Mouse (Mus musculus): ENCODE data around the gene Arl16. TPM values are rescaled to one million over a fixed set of nuclear protein-coding genes. Genes with fewer than 3 reads are reported as not detected.

The Arl16 gene
- polyA plus RNA-seq, 1 experiment from 2014 or later, result 46.5 TPM

DNA sequence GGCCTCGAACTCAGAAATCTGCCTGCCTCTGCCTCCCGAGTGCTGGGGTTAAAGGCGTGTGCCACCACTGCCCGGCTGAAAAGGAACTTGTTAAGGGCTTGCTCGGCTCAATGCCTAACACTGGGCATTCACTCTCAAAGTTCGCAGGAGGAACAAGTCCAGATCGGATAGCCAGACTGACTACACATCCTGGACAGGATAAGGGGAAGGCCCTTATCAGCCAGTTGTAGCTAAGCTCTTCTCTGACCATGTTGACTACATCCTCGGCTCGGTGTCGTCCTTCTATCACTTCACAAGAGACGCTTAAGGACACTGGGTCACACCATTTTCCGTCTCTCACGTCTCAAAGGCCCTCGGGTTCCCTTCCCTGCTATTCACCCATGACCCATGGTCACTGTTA, 10.0 kb downstream of the Arl16 start:
- Histone ChIP-seq H3K27me3 (ENCODE audit: insufficient read depth, low read length) (no peaks in the 10 kb centered on the region), H3K4me3 (ENCODE audit: low read length) (peak overlapping the region; percentile 88), H3K27ac (ENCODE audit: low read length) (peak overlapping the region; percentile 86), H3K9ac (replicated peaks; ENCODE audit: low read length) (peak overlapping the region; percentile 97), H3K9me3 (ENCODE audit: low read length) (no peaks in the 10 kb centered on the region), H3K36me3 (ENCODE audit: insufficient read depth, low read length) (peaks cover 25% of the 10 kb centered on the region), H3K4me1 (ENCODE audit: insufficient read depth, low read length) (peaks cover 13% of the 10 kb centered on the region), H3K4me2 (replicated peaks; ENCODE audit: low read depth, low read length) (peak overlapping the region; percentile 71)
- WGBS, result 24% methylated on average over 14 of the region's 14 CpGs
- peak; percentile 10; the same call in 1 of the 2 replicates for ATAC-seq (ENCODE audit: low FRiP score, low TSS enrichment)

DNA sequence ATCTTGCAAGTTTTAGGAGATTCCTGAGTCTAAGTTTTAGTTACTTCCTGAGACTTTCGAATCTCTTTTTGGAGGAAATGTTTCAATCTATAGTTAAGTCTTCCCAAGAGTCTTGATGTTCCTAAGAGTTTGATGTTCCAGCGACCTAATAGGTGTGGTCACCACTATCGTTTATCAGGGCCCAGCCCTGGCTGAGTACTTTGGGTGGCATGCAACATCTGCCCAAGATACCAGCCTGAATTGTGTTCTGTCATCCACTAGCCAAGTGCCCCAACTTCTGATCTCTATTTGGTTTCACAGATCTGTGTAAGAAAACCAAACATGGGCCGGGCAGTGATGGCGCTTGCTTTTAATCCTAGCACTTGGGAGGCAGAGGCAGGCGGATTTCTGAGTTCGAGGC, 12.0 kb downstream of the Arl16 start:
- H3K27ac ChIP-seq (ENCODE audit: low read length), result no peak overlapping the region
- no peak for ATAC-seq (ENCODE audit: low FRiP score, low TSS enrichment)
- no peak overlapping the region for H3K4me2 ChIP-seq (replicated peaks; ENCODE audit: low read depth, low read length)
- H3K9ac ChIP-seq (replicated peaks; ENCODE audit: low read length), result no peak overlapping the region
- H3K4me1 ChIP-seq (ENCODE audit: insufficient read depth, low read length), result peaks cover 13% of the 10 kb centered on the region
- 94% methylated on average over 7 of the region's 7 CpGs for WGBS
- H3K27me3 ChIP-seq (ENCODE audit: insufficient read depth, low read length), result no peaks in the 10 kb centered on the region
- H3K4me3 ChIP-seq (ENCODE audit: low read length), result no peak overlapping the region
- H3K9me3 ChIP-seq (ENCODE audit: low read length), result no peaks in the 10 kb centered on the region
- H3K36me3 ChIP-seq (ENCODE audit: insufficient read depth, low read length), result peaks cover 8% of the 10 kb centered on the region; the same call in 1 of the 2 replicates

DNA sequence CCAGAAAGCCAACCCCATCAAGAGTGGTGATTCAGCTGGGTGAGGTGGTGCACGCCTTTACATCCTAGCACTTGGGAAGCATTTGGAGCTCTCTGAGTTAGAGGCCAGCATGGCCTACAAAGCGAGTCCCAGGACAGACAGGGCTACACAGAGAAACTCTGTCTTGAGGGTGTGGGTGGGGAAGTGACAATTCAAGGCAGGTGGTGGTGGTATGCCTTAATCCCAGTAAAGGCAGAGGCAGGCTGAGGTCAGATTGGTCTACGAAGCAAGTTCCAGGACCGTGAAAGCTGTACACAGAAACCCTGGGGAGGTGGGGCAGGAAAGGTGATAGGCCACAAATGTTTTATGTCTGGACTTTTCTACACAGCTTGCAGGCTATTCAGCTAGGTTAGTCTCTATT, 12.4 kb downstream of the Arl16 start:
- Histone ChIP-seq H3K4me3 (ENCODE audit: low read length) (no peak overlapping the region), H3K9me3 (ENCODE audit: low read length) (no peaks in the 10 kb centered on the region), H3K4me2 (replicated peaks; ENCODE audit: low read depth, low read length) (no peak overlapping the region), H3K4me1 (ENCODE audit: insufficient read depth, low read length) (peaks cover 13% of the 10 kb centered on the region), H3K9ac (replicated peaks; ENCODE audit: low read length) (no peak overlapping the region), H3K27me3 (ENCODE audit: insufficient read depth, low read length) (no peaks in the 10 kb centered on the region), H3K27ac (ENCODE audit: low read length) (no peak overlapping the region), H3K36me3 (ENCODE audit: insufficient read depth, low read length) (peaks cover 6% of the 10 kb centered on the region; the same call in 1 of the 2 replicates)
- no peak for ATAC-seq (ENCODE audit: low FRiP score, low TSS enrichment)
- WGBS, result 92% methylated on average over 4 of the region's 4 CpGs

DNA sequence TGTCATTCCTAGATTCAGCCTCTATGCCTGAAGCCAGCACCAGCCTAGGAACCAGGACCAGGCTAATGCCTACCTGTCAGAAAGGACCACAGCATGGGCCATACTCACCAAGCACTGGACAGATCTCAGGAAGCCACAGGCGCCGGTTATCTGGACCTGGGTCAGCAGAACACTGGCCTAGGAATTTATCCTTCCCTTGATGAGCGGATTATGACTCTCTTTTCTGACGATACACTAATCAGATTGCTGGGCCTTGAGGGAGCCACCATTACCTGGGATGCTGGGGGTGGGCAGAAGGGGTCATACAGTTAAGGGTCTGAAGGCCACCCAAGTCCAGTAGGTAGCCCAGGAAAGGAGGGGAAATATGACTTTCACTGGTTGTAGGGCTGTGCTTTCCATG, 14.1 kb downstream of the Arl16 start, which contains the start of gene Pde6g:
Pde6g (minus strand) TSS at position 195 of the 400 bp plus-strand sequence.
- Histone ChIP-seq H3K9ac (replicated peaks; ENCODE audit: low read length) (no peak within 1 kb of the TSS), H3K27ac (ENCODE audit: low read length) (no peak within 1 kb of the TSS), H3K4me3 (ENCODE audit: low read length) (no peak within 1 kb of the TSS), H3K4me1 (ENCODE audit: insufficient read depth, low read length) (0 out of 2 replicates have a peak, but pooled peaks cover 5% of the 10 kb centered on the region), H3K36me3 (ENCODE audit: insufficient read depth, low read length) (no peaks in the 10 kb centered on the region), H3K4me2 (replicated peaks; ENCODE audit: low read depth, low read length) (no peak within 1 kb of the TSS), H3K27me3 (ENCODE audit: insufficient read depth, low read length) (no peaks in the 10 kb centered on the region), H3K9me3 (ENCODE audit: low read length) (no peaks in the 10 kb centered on the region)
- 91% methylated on average over 4 of the region's 4 CpGs for WGBS
- ATAC-seq (ENCODE audit: low FRiP score, low TSS enrichment), result no peak

DNA sequence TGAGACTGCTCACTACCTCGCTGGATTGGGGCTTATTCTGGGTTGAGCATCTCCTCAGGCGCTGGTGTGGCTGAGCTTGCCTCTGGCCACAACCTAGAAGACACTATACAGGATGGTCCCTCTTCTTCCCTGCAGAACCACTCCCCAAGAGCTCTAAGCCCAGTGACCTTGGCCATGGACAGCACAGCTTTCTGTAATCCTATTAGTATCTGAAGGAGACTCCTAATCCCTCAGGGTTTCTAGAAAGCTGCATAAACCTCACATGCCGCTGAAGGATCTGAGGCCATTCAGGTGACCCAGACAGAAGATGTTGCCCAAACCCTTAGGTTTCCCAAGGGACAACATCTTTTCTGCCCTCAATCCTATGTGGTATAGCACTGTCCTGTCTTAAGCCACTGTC, 15.2 kb downstream of the Arl16 start:
- Histone ChIP-seq H3K27ac (ENCODE audit: low read length) (no peak overlapping the region), H3K27me3 (ENCODE audit: insufficient read depth, low read length) (no peaks in the 10 kb centered on the region), H3K9me3 (ENCODE audit: low read length) (no peaks in the 10 kb centered on the region), H3K4me3 (ENCODE audit: low read length) (no peak overlapping the region), H3K9ac (replicated peaks; ENCODE audit: low read length) (no peak overlapping the region), H3K4me1 (ENCODE audit: insufficient read depth, low read length) (0 out of 2 replicates have a peak, but pooled peaks cover 4% of the 10 kb centered on the region), H3K36me3 (ENCODE audit: insufficient read depth, low read length) (no peaks in the 10 kb centered on the region), H3K4me2 (replicated peaks; ENCODE audit: low read depth, low read length) (no peak overlapping the region)
- ATAC-seq (ENCODE audit: low FRiP score, low TSS enrichment), result no peak
- 70% methylated on average over 3 of the region's 3 CpGs for WGBS

DNA sequence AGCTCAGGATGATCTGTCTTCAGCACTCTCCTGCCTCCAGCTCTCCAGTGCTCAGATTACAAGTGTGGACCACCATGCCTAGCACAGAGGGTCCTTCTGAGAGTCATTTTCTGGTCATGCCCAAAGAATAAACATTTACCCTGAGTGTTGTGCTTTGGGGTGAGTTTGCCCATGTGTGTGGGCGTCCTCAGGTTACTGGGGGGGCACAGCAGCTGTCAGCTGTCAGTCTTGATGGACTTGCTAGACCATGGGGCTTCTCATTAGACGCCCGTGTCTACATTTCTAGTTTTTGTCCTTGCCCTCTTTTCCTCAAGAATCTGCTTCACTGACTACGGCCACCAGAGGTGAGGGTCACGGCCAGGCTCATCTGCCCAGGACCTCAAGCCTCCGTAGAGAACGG, 20.2 kb downstream of the Arl16 start:
- H3K27ac ChIP-seq (ENCODE audit: low read length), result no peak overlapping the region
- 56% methylated on average over 7 of the region's 7 CpGs for whole genome bisulfite sequencing
- no peaks in the 10 kb centered on the region for H3K36me3 ChIP-seq (ENCODE audit: insufficient read depth, low read length)
- no peaks in the 10 kb centered on the region for H3K9me3 ChIP-seq (ENCODE audit: low read length)
- no peak for ATAC-seq (ENCODE audit: low FRiP score, low TSS enrichment)
- H3K4me3 ChIP-seq (ENCODE audit: low read length), result no peak overlapping the region
- no peaks in the 10 kb centered on the region for H3K4me1 ChIP-seq (ENCODE audit: insufficient read depth, low read length)
- H3K4me2 ChIP-seq (replicated peaks; ENCODE audit: low read depth, low read length), result no peak overlapping the region
- no peak overlapping the region for H3K9ac ChIP-seq (replicated peaks; ENCODE audit: low read length)
- no peaks in the 10 kb centered on the region for H3K27me3 ChIP-seq (ENCODE audit: insufficient read depth, low read length)

DNA sequence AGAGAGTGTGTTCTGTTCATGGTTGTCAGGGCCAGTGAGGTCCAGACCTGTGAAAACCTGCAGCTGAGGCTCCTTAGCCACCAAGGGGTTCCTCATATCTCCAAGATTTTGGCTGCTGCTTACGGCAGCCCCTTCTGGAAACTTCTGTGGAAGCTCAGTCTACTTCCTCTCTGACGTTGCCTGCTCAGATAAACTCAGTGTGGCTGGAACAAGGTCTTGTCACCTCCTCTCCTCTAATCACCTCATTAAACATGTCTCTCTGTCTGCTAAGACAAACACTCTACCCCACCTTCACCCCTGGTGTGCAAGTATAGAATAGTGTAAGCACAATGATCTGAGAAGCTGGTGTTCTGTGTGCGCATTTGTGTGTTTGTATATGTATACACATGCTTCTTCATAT, 21.9 kb downstream of the Arl16 start:
- H3K4me2 ChIP-seq (replicated peaks; ENCODE audit: low read depth, low read length), result no peak overlapping the region
- no peaks in the 10 kb centered on the region for H3K4me1 ChIP-seq (ENCODE audit: insufficient read depth, low read length)
- no peaks in the 10 kb centered on the region for H3K9me3 ChIP-seq (ENCODE audit: low read length)
- ATAC-seq (ENCODE audit: low FRiP score, low TSS enrichment), result no peak
- H3K36me3 ChIP-seq (ENCODE audit: insufficient read depth, low read length), result no peaks in the 10 kb centered on the region
- H3K27ac ChIP-seq (ENCODE audit: low read length), result no peak overlapping the region
- H3K4me3 ChIP-seq (ENCODE audit: low read length), result no peak overlapping the region
- H3K27me3 ChIP-seq (ENCODE audit: insufficient read depth, low read length), result no peaks in the 10 kb centered on the region
- no peak overlapping the region for H3K9ac ChIP-seq (replicated peaks; ENCODE audit: low read length)
- 45% methylated on average over 3 of the region's 3 CpGs for WGBS

DNA sequence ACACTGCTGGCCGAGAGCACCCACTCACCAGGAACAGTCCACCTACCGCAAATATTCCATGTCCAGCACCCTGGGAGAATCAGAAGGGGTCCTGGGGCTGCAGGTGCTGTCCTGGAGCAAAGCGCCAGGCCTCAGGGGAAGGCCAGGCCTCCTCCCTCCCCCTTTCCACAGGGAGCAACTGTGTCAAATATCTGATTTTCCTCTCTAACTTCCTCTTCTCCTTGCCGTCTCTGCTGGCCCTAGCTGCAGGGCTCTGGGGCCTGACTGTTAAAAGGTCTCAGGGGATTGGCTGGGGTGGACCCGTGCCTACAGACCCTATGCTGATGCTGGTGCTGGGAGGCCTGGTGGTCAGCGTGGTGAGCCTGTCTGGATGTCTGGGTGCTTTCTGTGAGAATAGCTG, 23.3 kb downstream of the Arl16 start:
- no peak for ATAC-seq (ENCODE audit: low FRiP score, low TSS enrichment)
- WGBS, result 65% methylated on average over 6 of the region's 6 CpGs
- H3K27ac ChIP-seq (ENCODE audit: low read length), result no peak overlapping the region

DNA sequence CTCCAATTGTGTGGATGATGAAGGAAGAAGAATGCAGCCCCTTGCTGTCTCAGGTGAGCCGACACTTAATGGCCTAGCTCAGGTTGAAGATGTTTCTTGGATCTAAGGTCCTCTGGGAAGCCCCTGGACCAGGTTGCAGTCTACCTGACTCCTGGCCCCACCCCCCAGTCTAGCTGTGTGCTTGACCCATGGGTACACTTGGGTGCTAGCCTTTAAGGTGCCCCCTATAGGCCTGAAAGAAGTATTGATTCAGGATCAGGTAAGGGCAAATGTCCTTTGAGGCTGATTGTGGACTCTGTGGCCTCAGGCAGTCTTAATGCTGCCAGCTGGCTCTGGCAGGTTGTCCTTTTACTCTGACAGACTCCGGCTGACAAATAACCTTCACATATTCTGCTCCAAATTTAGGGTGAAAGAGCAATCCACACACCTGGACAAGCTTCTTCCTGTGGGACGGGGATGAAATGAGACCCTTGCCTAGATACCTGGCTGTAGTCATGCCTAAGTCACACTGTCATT, 24.6 kb downstream of the Arl16 start:
- no peaks in the 10 kb centered on the region for H3K36me3 ChIP-seq (ENCODE audit: insufficient read depth, low read length)
- H3K4me2 ChIP-seq (replicated peaks; ENCODE audit: low read depth, low read length), result no peak overlapping the region
- H3K4me3 ChIP-seq (ENCODE audit: low read length), result no peak overlapping the region
- ATAC-seq (ENCODE audit: low FRiP score, low TSS enrichment), result no peak
- 0 out of 2 replicates have a peak, but pooled peaks cover 2% of the 10 kb centered on the region for H3K4me1 ChIP-seq (ENCODE audit: insufficient read depth, low read length)
- H3K9ac ChIP-seq (replicated peaks; ENCODE audit: low read length), result no peak overlapping the region
- H3K9me3 ChIP-seq (ENCODE audit: low read length), result no peaks in the 10 kb centered on the region
- no peaks in the 10 kb centered on the region for H3K27me3 ChIP-seq (ENCODE audit: insufficient read depth, low read length)
- no peak overlapping the region for H3K27ac ChIP-seq (ENCODE audit: low read length)
- 88% methylated on average over 3 of the region's 3 CpGs for WGBS

More for the DNA sequence above, 23.3 kb downstream of the Arl16 start:
- Histone ChIP-seq H3K36me3 (ENCODE audit: insufficient read depth, low read length) (no peaks in the 10 kb centered on the region), H3K9me3 (ENCODE audit: low read length) (no peaks in the 10 kb centered on the region), H3K4me1 (ENCODE audit: insufficient read depth, low read length) (no peaks in the 10 kb centered on the region), H3K4me2 (replicated peaks; ENCODE audit: low read depth, low read length) (no peak overlapping the region), H3K4me3 (ENCODE audit: low read length) (no peak overlapping the region), H3K9ac (replicated peaks; ENCODE audit: low read length) (no peak overlapping the region), H3K27me3 (ENCODE audit: insufficient read depth, low read length) (no peaks in the 10 kb centered on the region)

DNA sequence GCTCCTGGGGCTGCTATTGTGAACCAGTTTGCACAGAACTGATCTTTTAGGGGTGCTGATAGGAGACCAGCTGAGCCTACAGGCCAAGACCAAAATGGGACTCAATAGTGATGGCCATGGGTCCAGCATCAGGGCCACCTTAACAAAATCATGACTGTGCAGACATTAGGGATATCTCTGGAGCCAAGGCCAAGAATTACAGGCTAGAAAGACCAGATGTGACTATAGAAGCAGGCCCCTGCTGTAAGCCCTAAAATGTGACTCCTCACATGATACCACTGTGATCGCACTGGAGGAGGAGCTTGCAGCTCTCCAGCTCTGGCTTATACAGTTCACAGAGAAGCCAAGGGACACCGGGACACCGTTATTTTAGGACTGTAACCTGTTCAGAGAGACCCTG, 25.1 kb downstream of the Arl16 start, which contains the start of gene Tspan10:
Tspan10 (plus strand) TSS at position 301 of the 400 bp plus-strand sequence.
- Histone ChIP-seq H3K9me3 (ENCODE audit: low read length) (no peaks in the 10 kb centered on the region), H3K4me1 (ENCODE audit: insufficient read depth, low read length) (0 out of 2 replicates have a peak, but pooled peaks cover 2% of the 10 kb centered on the region), H3K27ac (ENCODE audit: low read length) (no peak within 1 kb of the TSS), H3K36me3 (ENCODE audit: insufficient read depth, low read length) (no peaks in the 10 kb centered on the region), H3K4me2 (replicated peaks; ENCODE audit: low read depth, low read length) (no peak within 1 kb of the TSS), H3K27me3 (ENCODE audit: insufficient read depth, low read length) (no peaks in the 10 kb centered on the region), H3K4me3 (ENCODE audit: low read length) (no peak within 1 kb of the TSS), H3K9ac (replicated peaks; ENCODE audit: low read length) (no peak within 1 kb of the TSS)
- WGBS, result 91% methylated on average over 3 of the region's 3 CpGs
- no peak for ATAC-seq (ENCODE audit: low FRiP score, low TSS enrichment)

Measured in kidney, embryonic 16.5 days (tissue).